Mouse (Mus musculus) liver, adult 10 weeks (tissue): ENCODE results near the gene Asna1. TPM values are rescaled to one million over a fixed set of nuclear protein-coding genes. Genes with fewer than 3 reads are reported as not detected.

Source experiments
- polyA plus RNA-seq: library from polyadenylated mRNA; stranded (reverse); fragments of 350-450 nt; fragmentation: Illumina TruSeq; extraction: RNeasy Lipid Tissue Mini Kit (QIAGEN cat#74804); gene quantifications from one replicate; pipeline ENCODE4 v1.2.3, GENCODE M21; 2014; ENCODE audit warnings: low read depth, low replicate concordance

Asna1 gene
- polyA plus RNA-seq = 7.6 TPM

DNA sequence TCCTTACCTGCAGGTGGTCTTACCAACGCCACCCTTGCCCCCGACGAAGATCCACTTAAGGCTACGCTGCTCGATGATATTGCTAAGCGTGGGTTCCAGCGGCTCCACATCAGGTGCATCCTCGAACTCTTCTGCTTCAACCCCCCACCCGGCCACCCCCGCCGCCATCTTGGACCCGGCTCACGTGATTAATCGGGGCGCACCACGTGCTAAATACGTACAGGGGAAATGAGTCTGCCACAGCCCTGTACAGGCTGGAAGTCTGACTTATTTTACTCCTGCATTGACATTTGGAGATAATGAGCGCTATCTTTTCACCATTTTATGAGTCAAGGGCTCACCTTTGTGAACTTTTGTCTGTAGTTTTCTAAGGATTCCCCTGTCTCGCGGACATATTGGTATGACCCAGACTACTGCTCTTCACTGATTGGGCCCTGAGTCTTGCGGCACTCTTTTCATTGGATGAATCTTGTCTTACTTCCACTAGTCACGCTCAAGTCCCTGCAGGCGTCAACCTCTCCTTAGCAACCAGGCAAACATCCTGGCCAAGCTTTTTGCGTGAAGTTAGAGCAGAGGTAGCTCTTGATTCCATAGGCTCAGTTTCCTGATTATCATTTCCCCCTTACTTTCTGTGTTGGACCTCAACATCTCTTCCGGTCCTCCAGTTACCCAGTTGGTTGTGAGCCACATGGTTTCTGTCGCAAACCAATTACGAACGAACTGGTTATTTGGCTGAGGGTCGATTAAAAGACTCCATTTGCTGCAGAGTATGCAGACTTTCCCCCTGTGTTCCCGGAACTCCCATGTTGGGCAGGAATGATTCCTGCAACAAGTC lies at the start of gene Asna1:
Asna1 (minus strand) TSS at position 184 of the 835 bp plus-strand sequence.

DNA sequence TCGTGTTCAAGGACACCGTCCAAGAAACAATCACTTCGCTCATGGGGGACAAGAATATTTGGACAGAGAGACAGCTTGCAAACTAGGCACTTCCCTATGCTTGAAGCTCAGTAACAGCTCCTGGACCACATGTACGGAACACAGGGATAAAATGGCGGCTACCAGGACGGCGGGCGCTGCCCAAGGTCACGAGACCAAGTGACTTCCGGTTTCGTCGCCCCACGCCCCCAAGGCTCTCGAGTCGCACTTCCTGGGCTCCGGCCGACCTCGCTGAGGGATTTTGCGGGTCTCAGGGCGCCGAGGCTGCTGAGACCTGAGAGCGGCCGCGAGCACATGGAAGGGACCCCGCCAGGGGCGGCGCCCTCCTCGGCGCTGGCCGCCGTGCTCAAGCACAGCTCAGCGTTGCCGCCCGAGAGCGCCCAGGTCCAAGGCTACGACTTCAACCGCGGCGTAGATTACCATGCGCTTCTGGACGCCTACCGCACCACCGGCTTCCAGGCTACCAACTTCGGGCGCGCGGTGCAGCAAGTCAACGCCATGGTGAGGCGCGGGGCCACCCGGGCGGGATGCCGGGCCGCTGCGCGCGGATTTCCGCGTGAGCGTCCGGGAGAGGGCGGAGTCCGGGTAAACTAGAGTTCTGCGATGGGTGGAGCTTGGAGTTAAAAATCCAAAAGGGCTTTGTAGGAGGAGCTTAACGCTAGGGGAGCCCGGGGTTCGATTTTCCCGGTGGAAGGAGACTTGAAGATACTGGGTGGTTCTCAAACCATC lies 46.6 kb upstream of the Asna1 start, which contains the start of gene Dhps:
Dhps (plus strand) TSS at position 244 of the 768 bp plus-strand sequence.

DNA sequence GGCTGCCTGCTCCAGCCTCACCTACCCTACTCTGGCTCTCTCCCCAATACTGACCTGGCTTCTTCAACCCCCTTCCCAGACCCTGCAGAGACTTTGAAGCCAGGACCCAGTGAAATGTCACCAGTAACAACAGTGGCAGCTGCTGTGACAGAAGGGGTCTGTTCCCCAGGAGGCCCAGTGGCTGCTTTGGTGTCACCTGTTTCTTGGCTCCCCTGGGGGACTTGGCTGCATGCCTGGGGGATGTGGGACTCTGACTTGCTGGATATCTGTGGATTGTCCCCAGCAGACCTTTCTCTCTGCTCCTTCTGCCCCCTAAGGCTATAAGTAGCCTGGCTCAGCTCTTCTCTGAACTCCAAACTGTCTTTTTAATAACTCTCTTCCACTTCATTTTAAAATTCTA lies 42.9 kb upstream of the Asna1 start, which contains the start of gene Gm5741:
Gm5741 (minus strand) TSS at position 1 of the 400 bp plus-strand sequence.

DNA sequence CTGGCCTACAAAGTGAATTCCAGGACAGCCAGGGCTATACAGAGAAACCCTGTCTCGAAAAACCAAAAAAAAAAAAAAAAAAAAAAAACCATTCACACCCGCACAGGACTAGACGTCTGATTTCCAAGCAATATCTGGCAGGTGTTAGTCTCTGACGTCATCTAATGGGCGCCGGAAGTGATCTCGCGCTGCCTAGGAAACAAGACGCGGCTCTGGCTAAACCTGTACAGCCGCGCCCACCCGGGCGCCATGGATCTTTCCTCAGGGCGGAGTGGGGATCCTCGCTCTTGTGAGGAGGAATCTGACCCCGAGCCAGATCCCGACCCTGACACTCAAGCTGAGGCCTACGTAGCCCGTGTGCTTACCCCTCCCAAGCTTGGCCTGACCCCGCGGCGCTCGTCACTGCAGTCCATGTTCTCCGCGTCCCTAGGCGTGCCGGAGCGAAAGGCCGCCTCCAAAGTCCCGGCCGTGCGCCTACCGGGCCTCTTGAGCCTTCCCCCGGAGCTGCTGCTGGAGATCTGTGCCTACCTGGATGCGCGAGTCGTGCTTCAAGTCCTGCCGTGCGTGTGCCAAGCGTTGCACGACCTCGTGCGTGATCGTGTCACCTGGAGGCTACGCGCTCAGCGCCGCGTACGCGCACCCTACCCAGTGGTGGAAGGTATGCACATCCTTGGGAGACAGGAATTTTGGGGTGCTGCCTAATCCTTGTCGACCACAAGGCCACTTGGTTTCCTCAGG lies 35.0 kb upstream of the Asna1 start, which contains the start of gene Fbxw9:
Fbxw9 (plus strand) TSS at position 177 of the 738 bp plus-strand sequence.

DNA sequence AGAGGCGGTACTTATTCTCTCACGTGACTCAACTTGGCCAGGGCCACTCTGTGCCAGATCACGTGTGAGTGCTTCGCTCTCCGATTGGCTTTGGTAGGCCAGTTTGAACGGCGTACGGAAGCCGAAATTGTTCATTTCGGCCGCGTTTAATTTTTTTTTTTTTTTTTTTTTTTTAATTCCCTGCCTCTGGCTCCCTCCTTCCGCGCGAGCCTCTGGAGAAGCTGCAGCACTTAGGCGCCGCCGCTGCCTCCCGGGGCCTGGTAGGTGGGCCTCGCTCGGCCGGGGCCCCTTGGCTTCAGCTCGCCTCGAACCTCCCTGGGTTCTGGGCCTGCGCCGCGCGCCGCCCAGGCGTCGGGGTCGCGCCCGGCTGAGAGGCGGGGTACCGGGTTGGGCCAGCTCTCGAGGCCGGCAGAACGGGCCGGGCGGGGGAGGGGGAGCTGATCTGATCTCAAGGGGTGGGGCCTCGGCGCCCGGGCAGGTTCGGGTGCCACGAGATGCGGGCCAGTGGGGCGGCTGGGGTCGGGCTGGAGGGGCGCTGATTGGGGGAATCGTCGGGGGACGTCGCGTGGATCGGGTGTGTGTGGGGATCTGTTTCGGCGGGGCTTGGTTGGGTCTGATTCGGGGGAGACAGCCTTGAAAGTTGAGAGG lies 11.8 kb upstream of the Asna1 start, which contains the start of gene Tnpo2:
Tnpo2 (plus strand) TSS at position 198 of the 648 bp plus-strand sequence.

DNA sequence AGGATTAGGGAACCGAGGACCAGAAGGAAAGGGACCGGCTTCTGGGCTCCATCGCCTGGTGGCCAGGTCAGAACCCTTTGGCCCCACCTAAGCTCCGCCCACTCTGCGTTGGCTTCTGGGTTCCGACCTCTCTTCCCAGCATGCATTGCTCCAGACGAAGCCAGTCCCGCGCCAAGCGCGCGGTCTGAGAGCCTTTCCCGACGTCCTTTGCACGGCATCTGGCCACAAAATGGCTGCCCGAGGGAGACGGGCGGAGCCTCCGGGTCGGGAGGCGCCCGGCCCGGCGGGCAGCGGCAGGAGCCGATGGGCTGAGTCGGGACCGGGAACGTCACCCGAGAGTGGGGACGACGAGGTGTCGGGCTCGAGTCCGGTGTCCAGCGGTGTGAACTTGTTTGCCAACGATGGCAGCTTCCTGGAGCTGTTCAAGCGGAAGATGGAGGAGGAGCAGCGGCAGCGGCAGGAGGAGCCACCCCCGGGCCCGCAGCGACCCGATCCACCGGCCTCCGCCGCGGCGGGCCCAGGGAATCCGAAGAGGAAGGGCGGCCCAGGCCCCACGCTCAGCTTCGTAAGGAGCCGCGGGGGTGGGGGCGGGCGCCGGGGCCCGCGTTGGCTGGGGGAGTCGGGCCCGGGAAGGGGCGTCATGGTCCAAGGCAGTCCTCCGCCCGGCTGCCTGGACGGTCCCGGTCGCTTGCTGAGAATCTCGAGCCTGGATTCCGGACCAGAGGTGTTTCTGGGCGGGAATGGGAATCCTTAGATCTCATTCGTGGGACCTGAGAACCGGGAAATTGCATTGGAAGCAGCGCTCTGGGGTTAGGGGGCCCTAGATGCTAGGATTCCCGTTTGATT lies 1.8 kb upstream of the Asna1 start, which contains the start of gene Trir:
Trir (plus strand) TSS at position 154 of the 846 bp plus-strand sequence.

DNA sequence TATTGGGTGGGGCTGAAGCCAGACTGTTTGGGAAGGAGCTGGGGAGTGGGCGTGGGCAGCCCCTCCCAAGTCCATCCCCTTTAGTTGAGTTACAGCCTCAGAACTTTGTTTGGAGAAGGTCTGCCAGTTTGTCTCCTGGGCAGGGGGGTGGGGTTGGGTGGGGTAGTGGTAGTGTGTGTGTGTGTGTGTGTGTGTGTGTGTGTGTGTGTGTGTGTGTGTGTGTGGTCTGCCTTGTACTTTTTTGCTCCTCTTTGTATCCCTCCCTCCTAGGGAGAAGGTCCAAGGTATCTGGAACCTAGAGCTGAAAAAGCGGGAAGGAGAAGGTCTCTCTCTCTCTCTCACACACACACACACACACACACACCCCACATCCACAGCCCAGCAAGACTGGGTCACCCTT lies 10.7 kb downstream of the Asna1 start, which contains the start of gene Best2:
Best2 (minus strand) TSS at position 101 of the 400 bp plus-strand sequence.

DNA sequence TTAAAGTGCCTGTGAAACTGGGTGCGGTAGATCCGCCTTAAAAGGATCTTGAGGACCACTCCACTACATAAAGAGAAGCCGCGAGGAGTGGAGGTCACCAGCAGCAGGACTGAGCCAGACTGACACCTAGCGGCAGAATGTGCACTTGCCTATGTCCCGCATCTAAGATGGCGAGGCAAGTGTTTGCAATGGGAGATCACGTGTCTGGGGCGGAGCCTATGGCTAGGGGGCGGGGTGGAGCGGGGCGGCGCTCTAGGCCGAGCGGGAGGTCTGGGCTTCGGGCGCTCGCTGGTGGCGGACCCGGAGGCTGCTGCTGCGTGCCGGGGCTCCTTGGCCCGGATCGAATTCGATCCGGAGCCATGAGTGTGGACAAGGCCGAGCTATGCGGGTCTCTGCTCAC lies 34.7 kb downstream of the Asna1 start, which contains the start of gene Hook2:
Hook2 (plus strand) TSS at position 255 of the 400 bp plus-strand sequence.

DNA sequence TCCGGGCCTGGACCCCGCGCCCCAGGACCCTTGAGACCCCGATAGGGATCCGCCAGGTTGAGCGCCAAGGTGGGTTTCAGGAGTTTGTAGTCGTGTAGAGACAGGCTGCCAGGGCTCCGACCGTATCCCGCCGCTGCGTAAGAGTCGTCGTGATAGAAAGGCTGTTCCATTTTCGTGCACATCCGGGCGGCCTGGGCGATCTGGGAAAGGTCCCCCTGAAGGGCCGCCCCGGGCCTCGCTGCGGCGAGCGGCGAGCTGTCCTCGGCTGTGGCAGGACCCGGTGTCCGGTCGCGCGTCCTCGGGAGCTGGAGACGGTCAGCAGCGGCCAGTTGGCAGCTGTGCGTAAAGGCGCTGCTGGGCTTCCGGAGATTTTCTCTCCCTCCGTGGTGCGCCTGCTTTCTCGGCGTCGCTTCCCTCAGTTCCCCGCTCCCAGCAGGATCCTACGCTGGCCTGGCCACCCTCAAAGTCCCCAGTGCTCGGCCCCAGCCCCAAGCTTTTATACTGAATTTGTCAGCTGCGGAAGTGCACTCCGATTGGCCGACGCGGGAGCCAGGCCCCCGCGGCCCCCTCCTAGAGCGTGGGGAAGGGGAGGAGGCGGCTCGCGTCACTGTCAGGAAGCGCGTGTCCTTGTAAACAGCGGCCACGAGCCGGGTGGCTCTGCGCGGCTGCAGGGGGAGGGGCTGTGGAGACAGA lies 46.7 kb downstream of the Asna1 start, which contains the start of gene Junb:
Junb (minus strand) TSS at position 471 of the 693 bp plus-strand sequence.

DNA sequence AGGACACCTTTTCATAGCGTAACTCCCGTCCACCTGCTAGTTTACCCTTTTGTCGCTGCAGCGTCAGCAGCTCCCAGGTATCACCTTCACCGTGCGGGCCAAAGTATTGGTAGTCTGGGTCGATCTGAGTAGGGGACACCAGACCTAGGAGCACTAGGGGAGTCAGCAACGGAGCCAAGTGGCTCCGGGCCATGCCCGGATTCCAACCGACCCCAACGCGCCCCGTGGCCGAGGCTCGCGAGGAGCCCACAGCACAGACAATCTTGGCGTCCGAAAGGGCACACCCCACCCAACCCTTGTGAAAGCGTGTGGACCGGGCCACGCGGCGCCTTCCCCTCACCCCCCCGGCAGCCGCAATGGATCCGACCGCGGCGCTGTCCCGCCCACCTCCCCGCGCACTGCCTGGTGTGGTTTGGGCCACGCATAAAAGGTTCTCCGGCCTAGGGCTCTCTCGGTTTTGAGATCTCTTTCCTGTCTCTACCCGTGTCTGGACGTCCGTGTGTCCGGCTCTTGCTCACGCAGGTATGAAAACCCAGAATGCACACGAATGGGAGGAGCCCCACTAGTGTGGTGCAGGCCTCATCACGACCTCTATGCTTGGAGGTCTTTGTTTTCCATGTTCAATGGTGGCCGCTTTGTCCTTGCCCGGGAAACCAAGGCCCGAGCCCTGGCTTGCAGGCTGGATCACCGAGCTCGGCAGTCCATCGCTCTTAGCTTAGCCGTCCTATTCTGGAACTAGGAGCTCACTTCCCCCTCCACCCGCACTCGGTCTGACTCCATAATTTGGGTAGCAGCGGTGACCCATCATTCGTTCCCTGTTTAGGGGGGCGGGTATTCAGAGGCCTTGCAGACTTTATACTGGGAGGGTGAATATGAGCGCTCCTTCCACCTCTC lies 55.6 kb downstream of the Asna1 start, which contains the start of the genes Gm49661, Prdx2 and Rnaseh2a:
Gm49661 (minus strand) TSS at position 193 of the 894 bp plus-strand sequence.
Prdx2 (plus strand) TSS at position 347 of the 894 bp plus-strand sequence.
Rnaseh2a (minus strand) TSS at position 527 of the 894 bp plus-strand sequence.

Other genes starting within 250 kb of the Asna1 start
- gene Nfix, start 224.9 kb downstream of the Asna1 start, polyA plus RNA-seq = 13.6 TPM
- gene Dand5, start 202.5 kb downstream of the Asna1 start, polyA plus RNA-seq = 1.3 TPM
- 0.74 TPM for gene Gadd45gip1, start 193.8 kb downstream of the Asna1 start, polyA plus RNA-seq
- gene Rad23a, start 184.6 kb downstream of the Asna1 start, polyA plus RNA-seq = 9.8 TPM
- gene Calr, start 178.3 kb downstream of the Asna1 start, polyA plus RNA-seq = 778 TPM
- gene Farsa, start 168.3 kb downstream of the Asna1 start, polyA plus RNA-seq = 2.9 TPM
- 1.8 TPM for gene Syce2, start 153.2 kb downstream of the Asna1 start, polyA plus RNA-seq
- gene Gcdh, start 131.4 kb downstream of the Asna1 start, polyA plus RNA-seq = 511 TPM
- gene Klf1, start 123.4 kb downstream of the Asna1 start, polyA plus RNA-seq = 1.0 TPM
- 9.4 TPM for gene Dnase2a, start 116.7 kb downstream of the Asna1 start, polyA plus RNA-seq
- not detected for gene Mast1, start 87.9 kb downstream of the Asna1 start, polyA plus RNA-seq
- not detected for gene Rtbdn, start 78.3 kb downstream of the Asna1 start, polyA plus RNA-seq
- not detected for gene Gm49661, start 55.8 kb downstream of the Asna1 start, polyA plus RNA-seq
- gene Prdx2, start 55.7 kb downstream of the Asna1 start, polyA plus RNA-seq = 42.1 TPM
- gene Rnaseh2a, start 55.5 kb downstream of the Asna1 start, polyA plus RNA-seq = 2.5 TPM
- 0.50 TPM for gene Junb, start 46.6 kb downstream of the Asna1 start, polyA plus RNA-seq
- gene Hook2, start 34.7 kb downstream of the Asna1 start, polyA plus RNA-seq = 4.8 TPM
- gene Best2, start 10.8 kb downstream of the Asna1 start, polyA plus RNA-seq = not detected
- 16.7 TPM for gene Trir, start 1.5 kb upstream of the Asna1 start, polyA plus RNA-seq
- gene Tnpo2, start 11.6 kb upstream of the Asna1 start, polyA plus RNA-seq = 5.4 TPM
- 2.5 TPM for gene Fbxw9, start 34.8 kb upstream of the Asna1 start, polyA plus RNA-seq
- gene Gm5741, start 42.7 kb upstream of the Asna1 start, polyA plus RNA-seq = not detected
- gene Dhps, start 46.5 kb upstream of the Asna1 start, polyA plus RNA-seq = 7.5 TPM
- gene Wdr83os, start 55.5 kb upstream of the Asna1 start, polyA plus RNA-seq = 11.6 TPM
- 2.8 TPM for gene Wdr83, start 56.0 kb upstream of the Asna1 start, polyA plus RNA-seq
- gene Man2b1, start 58.0 kb upstream of the Asna1 start, polyA plus RNA-seq = 12.2 TPM
- 1.7 TPM for gene Zfp791, start 97.8 kb upstream of the Asna1 start, polyA plus RNA-seq
- gene Cks1brt, start 126.6 kb upstream of the Asna1 start, polyA plus RNA-seq = not detected
- gene Olfr371, start 200.7 kb upstream of the Asna1 start, polyA plus RNA-seq = not detected